Mouse (Mus musculus): Measurements from ENCODE around the gene Fam83e. TPM values are rescaled to one million over a fixed set of nuclear protein-coding genes. Genes with fewer than 3 reads are reported as not detected.

Fam83e gene
- polyA plus RNA-seq, 1 experiment from 2014 or later, result 0.47 TPM

GRCm38 (mm10) chr7:45689099-45689498, 31.9 kb upstream of the Fam83e start:
- Histone ChIP-seq H3K4me2 (no peak overlapping the region), H3K27me3 (no peaks in the 10 kb centered on the region; the same call in 1 of the 2 replicates), H3K4me3 (replicated peaks) (no peak overlapping the region), H3K9ac (no peak overlapping the region), H3K27ac (no peak overlapping the region), H3K36me3 (no peaks in the 10 kb centered on the region), H3K9me3 (replicated peaks) (no peaks in the 10 kb centered on the region), H3K4me1 (replicated peaks) (0 out of 2 replicates have a peak, but pooled peaks cover 13% of the 10 kb centered on the region)
- ATAC-seq (ENCODE audit: low read depth), result no peak
- 39% methylated on average over 6 of the region's 6 CpGs for WGBS (ENCODE audit: insufficient replicate concordance)
- no peak for DNase-seq

DNA sequence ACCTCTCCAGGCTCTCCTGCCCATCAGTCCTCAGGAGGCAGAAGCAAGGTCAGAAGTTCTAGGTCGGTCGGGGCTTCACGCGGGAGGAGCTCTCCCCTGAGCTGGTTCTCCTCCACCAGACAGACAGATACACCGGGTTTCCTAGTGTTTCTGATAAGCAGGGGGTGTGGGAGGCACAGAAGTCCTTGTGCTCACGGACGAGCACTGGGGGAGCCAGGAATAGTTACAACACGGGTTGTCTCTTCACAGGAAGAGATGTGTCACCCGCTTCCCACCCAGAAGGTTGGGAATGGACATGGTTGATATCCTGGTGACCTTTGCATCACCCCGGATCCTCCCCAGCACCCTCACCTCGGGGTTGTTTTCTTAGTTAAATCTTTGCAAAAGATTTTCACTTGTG, 31.2 kb upstream of the Fam83e start:
- Histone ChIP-seq H3K4me2 (no peak overlapping the region), H3K4me3 (replicated peaks) (no peak overlapping the region), H3K4me1 (replicated peaks) (0 out of 2 replicates have a peak, but pooled peaks cover 13% of the 10 kb centered on the region), H3K9ac (no peak overlapping the region), H3K27me3 (no peaks in the 10 kb centered on the region; the same call in 1 of the 2 replicates), H3K36me3 (no peaks in the 10 kb centered on the region), H3K9me3 (replicated peaks) (no peaks in the 10 kb centered on the region), H3K27ac (no peak overlapping the region)
- no peak for ATAC-seq (ENCODE audit: low read depth)
- WGBS (ENCODE audit: insufficient replicate concordance), result 36% methylated on average over 11 of the region's 11 CpGs
- no peak for DNase-seq

DNA sequence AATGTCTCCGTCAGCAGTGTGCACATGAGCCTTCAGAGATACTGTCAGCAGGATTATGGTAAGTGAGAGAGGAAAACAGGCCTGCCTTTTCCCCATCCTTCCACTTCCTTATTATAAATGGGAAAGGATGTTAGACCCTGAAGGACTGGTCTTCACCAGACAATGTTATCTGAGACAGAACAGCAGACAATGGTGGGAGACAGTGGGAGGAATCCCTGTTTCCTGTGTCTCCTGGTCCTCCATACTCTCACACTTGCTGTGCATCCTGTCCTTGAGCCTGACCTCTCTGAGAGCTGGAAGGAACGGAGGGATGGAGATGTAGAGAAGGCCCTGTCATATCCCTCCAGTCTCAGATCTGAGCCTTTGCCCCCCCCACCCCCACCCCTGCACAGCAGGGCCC, 28.6 kb upstream of the Fam83e start:
- Histone ChIP-seq H3K36me3 (no peaks in the 10 kb centered on the region), H3K27ac (no peak overlapping the region), H3K27me3 (no peaks in the 10 kb centered on the region), H3K9ac (no peak overlapping the region), H3K9me3 (replicated peaks) (no peaks in the 10 kb centered on the region), H3K4me3 (replicated peaks) (no peak overlapping the region), H3K4me1 (replicated peaks) (0 out of 2 replicates have a peak, but pooled peaks cover 10% of the 10 kb centered on the region), H3K4me2 (no peak overlapping the region)
- ATAC-seq (ENCODE audit: low read depth) (no peak), DNase-seq (no peak)
- WGBS (ENCODE audit: insufficient replicate concordance), result 78% methylated on average over 2 of the region's 2 CpGs

DNA sequence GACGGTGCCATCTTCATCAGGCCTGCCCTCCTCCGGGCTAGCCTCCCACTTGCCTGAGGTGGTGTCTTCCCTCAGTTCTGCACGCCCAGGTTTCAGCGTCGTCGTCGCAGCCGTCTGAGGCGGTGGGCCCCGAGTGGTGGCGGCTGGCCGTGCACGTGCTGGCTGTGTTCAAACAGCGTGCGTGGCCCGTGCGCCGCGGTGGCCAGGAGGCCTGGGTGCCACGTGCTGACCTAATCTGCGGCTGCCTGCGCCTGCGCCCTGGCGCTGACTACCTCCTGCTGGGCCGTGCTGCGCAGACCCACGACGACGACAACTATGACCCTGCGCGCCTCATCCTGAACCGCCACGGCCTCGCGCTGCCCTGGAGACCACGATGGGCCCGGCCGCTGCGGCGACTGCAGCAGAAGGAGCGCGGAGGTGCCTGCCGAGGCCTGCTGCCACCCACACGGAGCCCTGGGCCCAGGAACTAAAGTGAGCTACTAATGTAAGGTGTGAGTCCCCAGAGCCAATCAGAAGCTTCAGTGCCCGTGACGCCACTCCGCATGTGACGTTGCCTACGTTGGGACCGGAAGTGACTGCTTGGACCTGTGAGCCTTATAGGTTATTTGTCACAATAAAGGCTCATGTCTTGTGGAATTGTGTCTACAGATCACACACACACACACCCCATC, 27.0 kb upstream of the Fam83e start, which contains the start of gene Sec1:
Gene Sec1, minus strand, starts transcription at position 482 of the 671 bp plus-strand sequence.
- 0 out of 2 replicates have a peak, but pooled peaks cover 10% of the 10 kb centered on the region for H3K4me1 ChIP-seq (replicated peaks)
- no peak for DNase-seq
- WGBS (ENCODE audit: insufficient replicate concordance), result 83% methylated on average over 50 of the region's 50 CpGs
- no peaks in the 10 kb centered on the region for H3K36me3 ChIP-seq
- no peak within 1 kb of the TSS for H3K4me2 ChIP-seq
- no peak for ATAC-seq (ENCODE audit: low read depth)
- H3K27ac ChIP-seq, result no peak within 1 kb of the TSS
- peaks cover 13% of the 10 kb centered on the region for H3K27me3 ChIP-seq
- H3K4me3 ChIP-seq (replicated peaks), result no peak within 1 kb of the TSS
- H3K9me3 ChIP-seq (replicated peaks), result no peaks in the 10 kb centered on the region
- no peak within 1 kb of the TSS for H3K9ac ChIP-seq

DNA sequence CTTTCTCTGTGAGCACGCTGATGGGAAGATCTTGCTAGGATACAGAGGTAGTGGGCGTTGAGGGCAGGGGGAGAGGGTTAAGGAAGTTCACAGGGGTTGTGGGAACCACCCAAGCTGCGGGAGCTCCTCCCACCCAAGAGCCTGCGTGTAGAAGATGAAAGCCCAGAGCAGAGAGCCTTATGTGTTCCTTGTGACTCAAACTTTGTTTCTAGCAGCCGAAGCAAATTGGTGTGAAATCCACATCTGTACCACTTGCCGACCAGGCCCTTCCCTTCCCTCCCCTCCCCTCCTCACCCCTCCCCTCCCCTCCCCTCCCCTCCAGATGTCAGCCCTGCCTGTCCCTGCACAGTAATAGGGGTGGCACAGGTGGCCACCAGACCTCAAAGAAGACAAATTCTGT, 25.9 kb upstream of the Fam83e start:
- Histone ChIP-seq H3K4me1 (replicated peaks) (peaks cover 4% of the 10 kb centered on the region), H3K27ac (no peak overlapping the region), H3K9me3 (replicated peaks) (no peaks in the 10 kb centered on the region), H3K36me3 (no peaks in the 10 kb centered on the region), H3K4me2 (no peak overlapping the region), H3K4me3 (replicated peaks) (no peak overlapping the region), H3K9ac (no peak overlapping the region), H3K27me3 (peaks cover 24% of the 10 kb centered on the region)
- no peak for ATAC-seq (ENCODE audit: low read depth)
- no peak for DNase-seq
- 31% methylated on average over 6 of the region's 6 CpGs for WGBS (ENCODE audit: insufficient replicate concordance)

DNA sequence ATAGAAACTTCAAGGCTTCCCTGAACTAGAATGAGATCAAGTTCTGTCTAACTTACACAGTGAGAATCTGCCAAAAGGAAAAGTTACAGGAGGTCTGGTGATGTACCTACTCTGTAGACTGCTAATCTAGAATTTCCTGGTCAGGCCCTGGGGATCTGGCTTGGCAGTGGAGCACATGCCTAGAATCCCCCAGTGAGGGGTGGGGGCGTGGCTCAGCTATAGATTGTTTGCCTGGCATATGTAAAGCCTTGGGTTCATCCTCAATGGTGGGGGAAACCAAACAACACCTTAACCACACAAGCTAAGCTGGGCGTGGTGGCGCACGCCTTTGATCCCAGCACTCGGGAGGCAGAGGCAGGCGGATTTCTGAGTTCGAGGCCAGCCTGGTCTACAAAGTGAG, 23.1 kb upstream of the Fam83e start:
- H3K36me3 ChIP-seq, result no peaks in the 10 kb centered on the region
- H3K27ac ChIP-seq, result no peak overlapping the region
- DNase-seq, result no peak
- H3K9me3 ChIP-seq (replicated peaks), result no peaks in the 10 kb centered on the region
- WGBS (ENCODE audit: insufficient replicate concordance), result 53% methylated on average over 7 of the region's 7 CpGs
- no peak overlapping the region for H3K9ac ChIP-seq
- H3K4me1 ChIP-seq (replicated peaks), result peaks cover 10% of the 10 kb centered on the region
- ATAC-seq (ENCODE audit: low read depth), result no peak
- no peak overlapping the region for H3K4me2 ChIP-seq
- H3K4me3 ChIP-seq (replicated peaks), result no peak overlapping the region
- H3K27me3 ChIP-seq, result peaks cover 48% of the 10 kb centered on the region

- ATAC-seq (ENCODE audit: low read depth), result no peak
- H3K9me3 ChIP-seq (replicated peaks), result no peaks in the 10 kb centered on the region
- 5% methylated on average over 36 of the region's 36 CpGs for WGBS (ENCODE audit: insufficient replicate concordance)
- DNase-seq, result no peak
- no peak within 1 kb of the TSS for H3K9ac ChIP-seq
- H3K4me1 ChIP-seq (replicated peaks), result peaks cover 24% of the 10 kb centered on the region
- H3K27me3 ChIP-seq, result peaks cover 50% of the 10 kb centered on the region
- no peaks in the 10 kb centered on the region for H3K36me3 ChIP-seq
- H3K4me3 ChIP-seq (replicated peaks), result peak within 1 kb of the TSS; percentile 28
- H3K27ac ChIP-seq, result no peak within 1 kb of the TSS
- peak within 1 kb of the TSS; percentile 38 for H3K4me2 ChIP-seq
These were observed 21.4 kb upstream of the Fam83e start, which contains the start of gene Car11 for GRCm38 (mm10) chr7:45699523-45700141. Car11 (plus strand) TSS chr7:45699843.

DNA sequence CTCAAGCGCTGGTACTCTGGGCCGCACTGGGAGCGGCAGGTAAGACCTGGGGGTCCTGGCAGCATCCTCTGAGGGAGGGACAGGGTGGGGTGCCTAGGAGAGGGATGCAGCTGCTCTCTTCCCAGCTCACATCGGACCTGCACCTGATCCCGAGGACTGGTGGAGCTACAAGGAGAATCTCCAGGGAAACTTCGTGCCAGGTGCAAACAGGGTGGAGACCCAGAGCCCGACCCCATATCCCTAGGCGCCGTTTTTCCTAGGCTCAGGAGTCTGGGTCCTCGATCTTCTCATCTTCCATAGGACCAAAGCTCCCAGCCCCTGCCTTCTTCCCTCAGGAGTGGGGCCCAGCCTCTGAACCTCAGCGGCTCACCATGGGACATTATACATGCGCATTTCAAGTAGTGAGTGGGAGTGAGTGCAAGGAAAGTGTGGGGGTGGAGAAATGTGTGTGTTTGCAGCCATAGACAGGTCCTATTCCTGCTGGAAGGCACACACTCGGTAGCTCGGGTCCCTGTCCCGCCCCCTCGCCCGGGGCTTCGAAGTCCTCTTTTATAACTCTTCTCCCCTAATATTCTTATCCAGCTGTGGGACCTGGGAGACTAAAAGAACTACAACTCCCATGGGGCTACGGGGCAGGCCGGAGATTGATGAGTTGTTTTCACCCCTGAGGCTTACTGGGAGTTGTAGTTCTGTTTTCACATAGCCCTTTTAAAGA, 20.6 kb upstream of the Fam83e start:
- no peak overlapping the region for H3K9ac ChIP-seq
- ATAC-seq (ENCODE audit: low read depth) (no peak), DNase-seq (peak; percentile 44)
- peaks cover 50% of the 10 kb centered on the region for H3K27me3 ChIP-seq
- peak overlapping the region; percentile 28 for H3K4me3 ChIP-seq (replicated peaks)
- peak overlapping the region; percentile 38 for H3K4me2 ChIP-seq
- H3K9me3 ChIP-seq (replicated peaks), result no peaks in the 10 kb centered on the region
- H3K36me3 ChIP-seq, result no peaks in the 10 kb centered on the region
- H3K27ac ChIP-seq, result no peak overlapping the region
- 3% methylated on average over 20 of the region's 20 CpGs for WGBS (ENCODE audit: insufficient replicate concordance)
- peaks cover 32% of the 10 kb centered on the region for H3K4me1 ChIP-seq (replicated peaks)

GRCm38 (mm10) chr7:45701072-45701471, 19.9 kb upstream of the Fam83e start:
- no peaks in the 10 kb centered on the region for H3K36me3 ChIP-seq
- no peaks in the 10 kb centered on the region for H3K9me3 ChIP-seq (replicated peaks)
- H3K4me1 ChIP-seq (replicated peaks), result peaks cover 38% of the 10 kb centered on the region
- no peak overlapping the region for H3K9ac ChIP-seq
- DNase-seq (no peak), ATAC-seq (ENCODE audit: low read depth) (no peak)
- no peak overlapping the region for H3K27ac ChIP-seq
- peaks cover 50% of the 10 kb centered on the region for H3K27me3 ChIP-seq
- no peak overlapping the region for H3K4me2 ChIP-seq
- 31% methylated on average over 11 of the region's 11 CpGs for WGBS (ENCODE audit: insufficient replicate concordance)
- no peak overlapping the region for H3K4me3 ChIP-seq (replicated peaks)

- H3K9ac ChIP-seq, result no peak overlapping the region
- peaks cover 43% of the 10 kb centered on the region for H3K4me1 ChIP-seq (replicated peaks)
- H3K36me3 ChIP-seq, result no peaks in the 10 kb centered on the region
- no peak overlapping the region for H3K4me2 ChIP-seq
- no peak overlapping the region for H3K27ac ChIP-seq
- no peaks in the 10 kb centered on the region for H3K9me3 ChIP-seq (replicated peaks)
- H3K4me3 ChIP-seq (replicated peaks), result no peak overlapping the region
- ATAC-seq (ENCODE audit: low read depth), result no peak
- DNase-seq, result no peak
- H3K27me3 ChIP-seq, result peaks cover 50% of the 10 kb centered on the region
- 74% methylated on average over 11 of the region's 11 CpGs for WGBS (ENCODE audit: insufficient replicate concordance)
These were observed 19.4 kb upstream of the Fam83e start for GRCm38 (mm10) chr7:45701607-45702006.

DNA sequence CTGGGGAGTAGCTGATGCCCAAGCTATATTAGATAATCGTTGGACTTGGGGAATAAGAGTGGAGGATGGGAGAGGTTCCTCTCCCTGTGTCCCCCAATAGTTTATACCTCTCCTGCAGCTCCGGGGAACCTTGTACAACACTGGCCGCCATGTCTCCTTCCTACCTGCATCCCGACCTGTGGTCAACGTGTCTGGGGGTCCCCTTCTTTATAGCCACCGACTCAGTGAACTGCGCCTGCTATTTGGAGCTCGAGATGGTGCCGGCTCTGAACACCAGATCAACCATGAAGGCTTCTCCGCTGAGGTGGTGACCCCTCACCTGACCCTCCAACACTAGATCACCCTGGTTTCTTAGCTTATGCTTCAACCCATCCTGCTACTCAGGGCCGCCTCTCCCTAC, 18.7 kb upstream of the Fam83e start:
- Histone ChIP-seq H3K36me3 (no peaks in the 10 kb centered on the region), H3K9me3 (replicated peaks) (no peaks in the 10 kb centered on the region), H3K4me1 (replicated peaks) (peaks cover 51% of the 10 kb centered on the region), H3K27ac (no peak overlapping the region), H3K9ac (no peak overlapping the region), H3K27me3 (peaks cover 50% of the 10 kb centered on the region), H3K4me2 (no peak overlapping the region), H3K4me3 (replicated peaks) (no peak overlapping the region)
- DNase-seq (no peak), ATAC-seq (ENCODE audit: low read depth) (no peak)
- WGBS (ENCODE audit: insufficient replicate concordance), result 77% methylated on average over 11 of the region's 11 CpGs

Data from liver, embryonic 13.5 days (tissue).